Mouse (Mus musculus) layer of hippocampus, postnatal 10 days (tissue): ENCODE measurements at regions not wholly inside any gene's neighbourhood (a gene's known extent, or its start where the extent isn't known, plus 50 kb on each side); places are given as distances from the start of the nearest gene placed in this dataset.

Experiments used
- DNase-seq, 2 experiments: peaks; one replicate each; pipeline ENCODE4 v3.0.0; 2021; ENCODE audit warnings: low spot score in 2 of 2

DNA sequence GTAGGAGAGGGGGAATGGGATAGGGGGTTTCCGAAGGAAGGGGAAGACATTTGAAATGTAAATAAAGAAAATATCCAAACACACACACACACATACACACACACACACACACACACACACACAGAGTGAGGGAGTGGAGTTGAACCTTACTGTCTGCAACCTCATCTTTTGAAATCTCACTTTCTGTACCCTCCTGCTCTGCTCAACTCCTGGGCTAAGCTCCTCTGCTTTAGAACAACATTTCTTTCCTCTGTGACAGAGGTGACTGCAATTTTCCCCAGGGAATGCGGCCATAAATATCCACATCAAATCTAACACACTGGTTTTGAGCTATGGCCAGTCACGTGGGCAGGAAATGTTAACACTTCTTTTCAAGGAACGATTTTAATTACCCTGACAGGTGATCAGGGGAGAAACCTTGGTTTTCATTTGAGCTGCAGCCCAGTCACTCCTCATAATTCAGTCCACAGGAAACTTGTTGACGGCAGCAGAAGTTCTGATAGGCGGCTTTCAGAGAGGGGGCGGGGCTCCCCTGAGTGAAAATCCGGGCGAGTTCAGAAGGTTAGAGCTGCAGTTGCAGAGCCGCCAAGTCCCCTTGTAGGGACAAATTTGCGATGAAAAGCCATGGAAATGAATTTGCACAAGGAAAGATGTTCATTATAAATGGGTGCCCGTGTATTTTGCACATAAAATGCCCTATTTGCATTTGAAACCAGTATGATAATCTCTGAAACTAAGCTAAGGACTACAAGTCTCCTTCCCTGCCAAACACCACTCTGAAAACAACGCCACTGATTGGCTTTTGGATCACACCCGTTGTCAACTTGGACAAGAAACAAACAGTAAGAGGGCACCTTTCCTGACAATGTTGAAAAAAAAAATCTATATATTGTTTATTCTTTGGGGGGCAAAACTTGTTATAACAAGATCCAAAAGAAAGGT lies 63.0 kb upstream of the L3mbtl4 start:
- peak; percentile 8 to 25 for DNase-seq

DNA sequence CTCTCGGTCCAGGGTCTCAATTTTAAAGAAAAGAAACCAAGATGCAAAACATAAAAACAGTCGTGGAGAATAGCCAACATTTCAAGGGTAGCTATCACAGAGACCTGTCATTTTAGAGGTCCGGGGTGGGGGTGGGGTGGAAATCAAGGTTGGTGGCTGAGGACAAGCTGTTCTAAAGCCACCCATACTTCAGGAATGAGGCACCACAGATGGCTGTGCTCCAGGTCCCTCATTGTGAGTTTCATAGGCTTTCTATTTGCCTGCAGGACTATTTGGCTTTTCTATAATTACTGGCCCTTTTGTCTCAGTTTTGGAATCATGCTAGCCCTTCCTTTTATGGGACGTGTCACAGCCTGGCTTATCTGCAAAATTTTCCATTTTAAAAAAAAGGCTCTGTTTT lies 55.4 kb upstream of the L3mbtl4 start:
- DNase-seq: no peak

DNA sequence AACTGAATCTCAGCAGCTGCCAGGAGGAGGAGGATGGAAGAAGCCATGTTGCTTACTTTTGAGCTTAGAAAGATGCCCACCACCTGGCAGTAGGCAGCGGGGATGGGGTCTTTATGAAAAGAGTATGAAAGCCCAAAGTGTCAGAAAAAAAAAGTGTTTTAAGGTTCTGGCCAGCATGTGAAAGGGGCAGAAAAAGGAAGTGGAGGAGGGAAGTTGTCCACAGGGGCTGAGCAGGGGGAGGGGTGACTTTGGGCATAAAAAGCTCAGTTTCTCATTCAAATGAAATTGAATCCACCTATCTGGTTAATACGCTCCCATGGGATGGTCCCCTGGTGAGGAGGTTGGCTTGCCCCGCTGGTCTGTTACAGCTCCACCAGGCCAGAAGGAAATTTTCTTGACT lies 50.4 kb upstream of the L3mbtl4 start:
- DNase-seq: no peak
